Mouse (Mus musculus): Measurements from ENCODE around the gene Lhfpl2. TPM values are rescaled to one million over a fixed set of nuclear protein-coding genes. Genes with fewer than 3 reads are reported as not detected.

Gene Lhfpl2
- polyA plus RNA-seq, 1 experiment from 2014 or later, result 5.2 TPM

- no peak for DNase-seq (ENCODE audit: low spot score)
Measured at GRCm38 (mm10) chr13:94065276-94066050, 7.9 kb downstream of the Lhfpl2 start.

GRCm38 (mm10) chr13:94066626-94067275 is 9.2 kb downstream of the Lhfpl2 start:
- DNase-seq (ENCODE audit: low spot score), result no peak

GRCm38 (mm10) chr13:94068308-94068707 is 10.7 kb downstream of the Lhfpl2 start:
- DNase-seq (ENCODE audit: low spot score), result no peak

- no peak for DNase-seq (ENCODE audit: low spot score)
Measured at GRCm38 (mm10) chr13:94069421-94070307, 12.1 kb downstream of the Lhfpl2 start.

GRCm38 (mm10) chr13:94070308-94070619 is 12.7 kb downstream of the Lhfpl2 start:
- DNase-seq (ENCODE audit: low spot score), result no peak

GRCm38 (mm10) chr13:94070927-94071326 is 13.3 kb downstream of the Lhfpl2 start:
- DNase-seq (ENCODE audit: low spot score), result no peak

- no peak for DNase-seq (ENCODE audit: low spot score)
Measured at GRCm38 (mm10) chr13:94073046-94073715, 15.6 kb downstream of the Lhfpl2 start.

- DNase-seq (ENCODE audit: low spot score), result no peak
Measured at GRCm38 (mm10) chr13:94073716-94074115, 16.1 kb downstream of the Lhfpl2 start.

GRCm38 (mm10) chr13:94075181-94075580 is 17.6 kb downstream of the Lhfpl2 start:
- DNase-seq (ENCODE audit: low spot score), result no peak

- no peak for DNase-seq (ENCODE audit: low spot score)
Measured at GRCm38 (mm10) chr13:94077136-94078018, 19.8 kb downstream of the Lhfpl2 start.

GRCm38 (mm10) chr13:94083196-94083595 is 25.6 kb downstream of the Lhfpl2 start:
- no peak for DNase-seq (ENCODE audit: low spot score)

- DNase-seq (ENCODE audit: low spot score), result no peak
Measured at GRCm38 (mm10) chr13:94084220-94085126, 26.9 kb downstream of the Lhfpl2 start.

- no peak for DNase-seq (ENCODE audit: low spot score)
Measured at GRCm38 (mm10) chr13:94086090-94086808, 28.7 kb downstream of the Lhfpl2 start.

GRCm38 (mm10) chr13:94087061-94087460 is 29.5 kb downstream of the Lhfpl2 start:
- DNase-seq (ENCODE audit: low spot score), result no peak

- no peak for DNase-seq (ENCODE audit: low spot score)
Measured at GRCm38 (mm10) chr13:94088788-94089187, 31.2 kb downstream of the Lhfpl2 start.

- DNase-seq (ENCODE audit: low spot score), result no peak
Measured at GRCm38 (mm10) chr13:94089286-94089685, 31.7 kb downstream of the Lhfpl2 start.

- DNase-seq (ENCODE audit: low spot score), result no peak
Measured at GRCm38 (mm10) chr13:94091366-94091765, 33.8 kb downstream of the Lhfpl2 start.

GRCm38 (mm10) chr13:94094176-94094575 is 36.6 kb downstream of the Lhfpl2 start:
- DNase-seq (ENCODE audit: low spot score), result no peak

GRCm38 (mm10) chr13:94094625-94095024 is 37.0 kb downstream of the Lhfpl2 start:
- no peak for DNase-seq (ENCODE audit: low spot score)

All from thymus, postnatal 0 days (tissue).